Mouse (Mus musculus) central nervous system, embryonic 18 days (tissue): ENCODE data around the gene Cth. TPM values are rescaled to one million over a fixed set of nuclear protein-coding genes. Genes with fewer than 3 reads are reported as not detected.

ENCODE experiments used
- polyA plus RNA-seq: library from polyadenylated mRNA; depleted of rRNA; stranded (reverse); fragments of >200 nt; gene quantifications from 2 replicates; pipeline ENCODE4 v1.2.3, GENCODE M21; 2012; rRNA removed

Cth gene
- polyA plus RNA-seq, result 2.0 and 2.7 TPM in 2 replicates

GRCm38 (mm10) chr3:157924692-157925328 is at the start of gene Cth:
Gene Cth (minus strand): TSS chr3:157925077.

GRCm38 (mm10) chr3:157946843-157947358 is 22.0 kb upstream of the Cth start, which contains the start of gene Ankrd13c:
Gene Ankrd13c (plus strand): TSS chr3:157947239.

Other genes starting within 250 kb of the Cth start
- gene Ankrd13c, start 22.2 kb upstream of the Cth start, polyA plus RNA-seq, result 31.7 and 34.6 TPM in 2 replicates
- 490 and 523 TPM in 2 replicates for gene Srsf11, start 111.6 kb upstream of the Cth start, polyA plus RNA-seq
- gene Lrrc40, start 111.6 kb upstream of the Cth start, polyA plus RNA-seq, result 31.2 and 32.4 TPM in 2 replicates